Mouse (Mus musculus) cerebellum, adult (tissue): ENCODE measurements at regions not wholly inside any gene's neighbourhood (a gene's known extent, or its start where the extent isn't known, plus 50 kb on each side); places are given as distances from the start of the nearest gene placed in this dataset.

Experiments
- ATAC-seq: cut with Nextera tagmentation; 2 replicates; pipeline ENCODE4 v1.9.2; 2017; ENCODE audit warnings: mild to moderate bottlenecking, moderate library complexity, mixed read lengths; ENCODE audit not compliant: insufficient number of reproducible peaks, low FRiP score, low TSS enrichment

DNA sequence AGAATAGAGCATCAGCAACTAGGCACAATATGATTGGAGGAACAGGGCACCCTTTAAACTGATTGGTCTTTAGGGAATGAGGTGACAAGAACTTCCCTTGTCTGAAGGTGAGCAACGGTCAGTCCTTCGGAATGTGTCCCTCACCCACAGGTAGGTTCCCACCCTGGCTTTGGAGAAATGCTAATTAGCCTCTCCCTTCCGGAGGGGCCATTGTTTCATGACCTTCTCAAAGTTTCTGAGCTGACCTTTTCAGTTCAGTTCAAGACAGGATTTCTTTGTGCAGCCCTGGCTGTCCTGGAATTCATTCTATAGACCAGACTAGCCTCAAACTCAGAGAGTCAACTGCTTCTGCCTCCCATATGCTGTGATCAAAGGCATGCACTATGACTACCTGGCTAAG, 53.5 kb upstream of the Klf9 start:
- ATAC-seq: no peak

DNA sequence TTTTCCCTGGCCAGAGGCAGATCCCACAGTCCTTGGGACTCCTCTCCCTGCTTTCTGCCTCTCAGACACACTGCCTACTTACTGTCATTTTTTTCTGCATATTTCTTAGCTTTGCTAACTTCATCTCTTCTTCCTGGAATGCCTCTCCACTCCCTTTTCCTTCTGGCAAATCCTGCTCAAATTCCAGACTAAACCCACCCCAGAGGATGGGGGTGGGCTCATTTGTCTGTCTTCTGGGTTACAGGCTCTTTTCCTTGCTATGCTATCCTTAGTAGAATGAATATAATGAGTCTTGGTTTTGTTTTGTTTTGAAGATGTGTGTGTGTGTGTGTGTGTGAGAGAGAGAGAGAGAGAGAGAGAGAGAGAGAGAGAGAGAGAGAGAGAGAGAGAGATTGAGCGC, 51.9 kb upstream of the Klf9 start:
- ATAC-seq: no peak

DNA sequence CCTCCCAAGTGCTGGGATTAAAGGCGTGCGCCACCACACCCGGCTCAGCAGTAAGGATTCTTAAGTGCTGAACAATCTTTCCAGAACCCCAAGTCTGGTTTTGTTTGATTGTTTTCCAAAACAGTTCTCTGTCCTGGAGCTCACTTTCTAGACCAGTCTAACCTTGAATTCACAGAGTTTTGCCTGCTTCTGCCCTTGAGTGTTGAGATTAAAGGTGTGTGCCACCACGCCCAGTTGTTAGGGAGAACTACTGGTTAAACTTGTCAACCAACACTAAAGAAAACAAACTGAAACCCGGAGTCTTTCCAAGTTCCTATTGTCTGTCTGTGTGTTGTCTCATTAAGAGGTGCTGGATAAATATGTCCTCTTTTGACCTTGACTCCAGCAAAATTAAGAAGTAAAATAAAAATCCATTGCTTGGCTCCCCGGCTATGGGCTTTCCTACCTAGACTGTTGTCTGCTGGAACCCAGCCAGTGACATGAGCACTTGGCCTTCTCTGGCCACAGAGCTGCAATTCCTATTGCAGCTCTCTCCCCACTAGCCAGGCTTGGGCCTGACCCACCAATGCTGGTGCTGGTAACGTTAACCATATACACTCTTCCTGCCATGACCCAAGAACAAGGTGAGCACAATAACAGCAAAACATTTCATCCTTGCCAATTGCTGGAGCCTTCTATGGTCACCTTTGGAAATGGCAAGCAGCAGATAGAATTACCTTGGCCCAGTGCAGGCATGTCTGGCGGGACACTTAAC, 51.1 kb upstream of the Klf9 start:
- ATAC-seq: no peak
